Mouse (Mus musculus) testis, postnatal 10 days (tissue): ENCODE data around the gene Ifna16.
A peak's percentile ranks its signal among the peaks of the same experiment; 100 is the strongest.

Source experiments
- DNase-seq: peaks from one replicate; pipeline ENCODE4 v3.0.0; 2021; ENCODE audit warnings: low spot score

Gene Ifna16

DNA sequence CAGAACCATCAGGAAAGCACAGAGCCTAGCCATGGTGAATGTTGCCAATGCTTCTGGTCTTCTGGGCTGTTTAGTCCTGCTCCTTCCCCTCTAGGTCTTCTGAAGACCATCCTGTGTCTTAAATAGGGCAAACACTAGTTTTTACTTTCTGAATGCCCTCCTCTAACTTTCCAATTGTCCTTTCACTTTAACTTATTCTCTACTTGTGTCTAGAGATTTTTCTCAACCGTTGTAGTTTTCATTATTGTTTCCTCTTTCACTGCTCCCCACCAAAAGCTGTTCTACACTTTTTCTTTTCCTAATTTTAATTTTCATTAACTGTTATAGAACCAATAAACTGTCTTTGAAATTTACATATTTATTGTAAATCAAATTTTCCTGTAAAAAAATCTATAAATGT is at the start of gene Ifna16:
Gene Ifna16 (minus strand): TSS at position 101 of the 400 bp plus-strand sequence.
- DNase-seq = no peak

GRCm38 (mm10) chr4:88723497-88724090 is 46.9 kb upstream of the Ifna16 start:
- no peak for DNase-seq

DNA sequence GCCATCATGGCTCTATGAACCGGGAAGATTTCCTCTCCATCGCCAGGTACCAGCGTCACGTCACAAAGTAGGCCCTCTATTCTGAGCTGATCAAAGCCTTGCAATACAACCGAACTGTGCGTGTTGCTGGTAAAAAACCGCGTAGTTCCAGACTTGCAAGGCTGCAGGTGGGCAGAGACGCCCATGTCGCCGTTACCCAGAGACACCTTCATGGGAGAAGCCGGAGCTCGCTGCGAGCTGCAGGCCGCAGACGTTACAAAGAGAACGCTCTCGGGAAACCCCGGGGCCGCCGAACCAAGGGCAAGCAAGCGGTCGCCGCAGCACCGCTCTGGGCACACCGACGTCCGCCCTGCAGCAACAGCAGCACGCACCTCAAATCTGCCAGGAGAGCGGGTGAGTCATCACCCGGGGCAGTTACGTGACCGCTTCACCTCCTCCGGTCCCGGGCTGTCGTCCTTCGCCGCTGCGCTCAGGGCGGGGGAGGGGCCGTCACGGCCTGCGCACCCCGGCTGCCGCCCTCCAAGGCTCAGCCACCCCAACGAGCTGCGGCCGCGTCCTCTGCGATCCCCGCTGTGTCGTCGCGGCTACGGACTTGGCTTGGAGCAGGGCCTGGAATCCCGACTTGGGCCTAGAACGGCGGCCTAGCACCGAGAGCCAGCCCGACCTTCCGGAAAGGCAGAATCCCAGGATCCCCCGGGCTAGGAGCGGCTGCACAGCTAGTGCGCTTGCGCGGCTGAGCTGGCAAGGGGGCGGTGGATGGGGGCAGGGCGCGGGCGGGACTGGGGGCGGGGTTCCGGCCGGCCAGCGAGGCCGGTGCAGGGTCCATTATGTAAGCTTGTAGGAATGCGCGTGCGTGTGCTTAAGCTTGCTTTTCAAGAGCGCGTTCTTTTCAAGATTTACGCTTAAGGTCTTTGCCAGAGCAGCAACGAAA is 45.3 kb upstream of the Ifna16 start, which contains the start of the genes Gm26566 and Klhl9:
Gene Gm26566 (plus strand): TSS at position 15 of the 931 bp plus-strand sequence.
Gene Klhl9 (minus strand): TSS at position 675 of the 931 bp plus-strand sequence.
- DNase-seq = peak; percentile 94

GRCm38 (mm10) chr4:88718715-88719114 is 42.0 kb upstream of the Ifna16 start:
- DNase-seq = no peak

- no peak for DNase-seq
Observed at GRCm38 (mm10) chr4:88715059-88715458, 38.3 kb upstream of the Ifna16 start.

DNA sequence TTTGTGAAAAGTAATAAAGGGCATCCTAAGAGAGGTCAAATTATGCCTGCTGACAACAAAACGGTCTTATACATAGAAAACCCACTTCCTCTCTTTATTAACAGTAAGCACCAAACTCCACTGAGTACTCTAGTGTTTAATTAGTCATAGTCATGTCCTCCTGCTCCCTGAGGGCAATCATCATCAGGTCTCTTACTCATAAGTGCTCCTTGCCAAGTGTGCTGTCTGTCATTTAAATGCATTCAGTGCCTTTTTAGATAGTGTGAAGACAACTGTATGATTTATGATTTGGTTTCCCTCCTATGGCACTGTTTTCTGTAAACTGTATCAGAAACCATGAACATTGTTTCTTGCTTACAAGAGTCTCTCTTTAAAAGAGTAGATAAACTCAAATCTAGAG is 37.6 kb upstream of the Ifna16 start:
- DNase-seq = no peak

DNA sequence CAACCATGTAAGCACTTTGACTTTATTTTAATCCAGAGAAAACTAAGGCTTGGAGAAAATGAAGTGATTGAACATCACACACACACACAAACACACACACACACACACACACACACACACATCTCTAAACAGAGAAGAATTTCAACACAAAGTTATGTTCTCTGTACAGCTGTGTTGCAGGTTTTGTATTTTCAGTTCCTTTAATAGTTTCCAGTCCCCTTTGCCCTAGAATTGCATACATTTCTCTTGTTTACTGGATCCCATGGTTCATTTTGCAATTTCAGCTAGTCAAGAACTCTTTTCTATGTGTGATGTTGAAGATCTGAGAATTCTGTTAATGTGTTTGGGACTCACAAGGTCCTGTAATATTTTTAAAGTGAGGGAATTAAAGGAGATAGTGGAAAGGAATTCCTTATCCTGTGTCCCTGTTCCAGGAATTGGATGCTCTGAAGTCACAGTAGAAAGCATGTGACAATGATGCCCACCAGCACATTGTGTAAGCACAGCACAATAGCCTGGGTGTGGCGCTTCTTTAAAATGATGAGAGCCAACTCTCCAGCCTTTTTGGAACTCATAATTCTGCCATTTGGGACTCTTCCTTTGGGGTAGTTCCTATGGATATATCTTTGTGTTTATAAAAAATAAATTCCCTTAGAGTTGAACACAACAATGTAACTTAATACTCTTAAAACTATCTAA is 30.6 kb upstream of the Ifna16 start:
- no peak for DNase-seq

DNA sequence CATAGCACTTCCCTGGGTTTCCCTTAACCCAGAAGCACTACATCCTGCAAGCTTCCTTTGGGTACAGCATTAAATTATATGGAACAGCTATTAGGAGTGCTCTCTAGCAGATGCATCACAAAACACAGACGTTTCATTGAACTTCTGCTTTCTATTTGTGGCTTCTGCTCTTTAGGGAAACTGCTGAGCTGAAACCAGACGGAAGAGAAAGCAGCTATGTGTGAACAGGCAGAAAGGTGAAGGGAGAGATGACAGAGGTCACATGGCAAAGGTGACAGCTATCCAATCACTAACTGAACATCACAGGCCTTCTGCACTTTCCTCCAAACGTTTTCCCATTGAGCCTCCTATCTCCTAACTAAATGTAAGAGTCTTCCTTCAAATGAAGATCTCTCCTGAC is 29.2 kb upstream of the Ifna16 start:
- no peak for DNase-seq

- no peak for DNase-seq
Observed at GRCm38 (mm10) chr4:88699301-88699700, 22.6 kb upstream of the Ifna16 start.

DNA sequence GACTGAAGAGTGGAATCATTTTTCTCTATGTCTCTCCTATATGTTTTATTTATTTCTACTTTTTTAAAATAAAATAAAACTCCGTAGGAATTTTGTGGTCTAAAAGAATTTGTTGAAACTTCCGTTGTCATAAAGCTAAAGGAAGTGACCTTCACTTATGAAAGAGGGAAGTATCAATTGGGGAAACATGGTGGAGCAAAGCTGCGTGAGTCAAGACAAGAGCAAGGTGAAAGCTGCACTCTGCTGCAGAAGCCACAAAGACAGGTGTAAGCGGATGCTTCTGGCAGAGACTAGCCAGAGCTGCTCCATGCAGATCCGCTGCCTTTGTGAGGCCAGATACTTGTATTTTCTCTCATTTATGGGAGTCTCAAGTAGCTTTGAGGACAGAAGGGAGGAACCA is 22.1 kb upstream of the Ifna16 start:
- DNase-seq = no peak

DNA sequence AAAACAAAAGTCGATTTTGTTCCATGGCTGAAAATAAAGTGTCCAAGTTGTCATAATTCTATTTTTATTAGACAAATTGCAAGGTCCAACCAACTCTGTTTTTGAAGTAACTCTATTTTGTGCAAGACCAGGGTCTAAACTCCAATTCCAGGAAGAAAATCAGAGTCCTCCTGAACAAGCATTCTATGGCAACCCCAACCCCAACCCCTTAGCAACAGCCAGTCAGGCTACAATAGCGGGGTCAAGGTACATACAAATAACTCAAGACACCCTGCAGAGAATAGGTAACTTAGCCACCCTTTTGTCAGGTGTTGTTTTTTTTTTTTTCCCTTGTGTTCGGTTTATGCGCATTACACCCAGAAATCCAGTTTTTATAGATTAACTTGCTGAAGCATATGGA is 21.0 kb upstream of the Ifna16 start:
- no peak for DNase-seq

DNA sequence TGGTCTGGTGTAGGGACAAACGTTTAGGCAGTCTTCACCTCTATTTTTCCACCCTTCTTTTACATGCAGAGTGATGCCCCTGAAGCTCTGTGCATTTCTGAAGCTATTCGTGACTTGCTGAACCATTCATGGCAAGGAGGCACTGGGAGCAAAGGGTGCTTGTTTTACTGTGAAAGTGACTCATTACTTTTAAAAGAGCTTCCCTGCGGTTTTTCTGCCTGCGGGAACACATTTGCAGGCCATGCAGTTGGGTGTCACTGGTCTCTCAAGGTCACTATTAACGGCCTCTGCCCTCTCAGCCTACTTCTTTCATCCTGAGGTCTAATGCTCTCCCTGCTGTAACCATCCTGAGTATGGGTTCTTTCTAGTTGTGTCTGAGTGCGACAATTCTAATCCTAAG is 20.4 kb upstream of the Ifna16 start:
- DNase-seq = no peak

DNA sequence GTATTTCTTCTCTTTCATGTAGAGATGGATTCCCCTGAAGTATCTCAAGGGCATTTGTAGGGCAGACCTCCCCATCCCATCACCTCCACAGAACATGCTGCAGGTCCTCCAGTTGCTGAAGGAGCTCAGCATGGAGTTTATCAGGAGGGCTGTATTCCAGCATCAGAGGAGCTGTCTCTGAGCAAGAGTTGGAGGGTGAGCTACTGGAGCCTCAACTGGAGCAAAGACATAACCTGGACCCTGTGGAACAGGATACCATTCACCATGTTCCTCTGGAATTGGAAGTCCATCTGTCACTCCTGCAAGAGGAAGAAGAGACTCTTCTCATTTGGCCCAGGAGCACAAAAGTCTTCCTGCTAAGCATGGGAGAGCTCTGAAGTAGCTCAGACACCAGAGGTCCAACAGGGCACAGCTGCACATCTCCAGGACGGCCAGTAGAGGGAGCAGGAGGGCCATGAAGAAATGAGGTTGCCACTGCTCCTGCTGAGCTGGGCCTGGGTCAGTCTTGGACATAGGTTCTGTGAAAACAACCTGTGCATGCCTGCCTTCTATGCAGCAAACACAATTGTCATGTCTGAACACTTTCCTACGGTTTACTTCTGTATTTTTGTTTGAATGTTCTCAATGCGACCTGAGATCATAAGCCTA is 19.6 kb upstream of the Ifna16 start:
- peak; percentile 84 for DNase-seq

GRCm38 (mm10) chr4:88693392-88693791 is 16.7 kb upstream of the Ifna16 start:
- no peak for DNase-seq

DNA sequence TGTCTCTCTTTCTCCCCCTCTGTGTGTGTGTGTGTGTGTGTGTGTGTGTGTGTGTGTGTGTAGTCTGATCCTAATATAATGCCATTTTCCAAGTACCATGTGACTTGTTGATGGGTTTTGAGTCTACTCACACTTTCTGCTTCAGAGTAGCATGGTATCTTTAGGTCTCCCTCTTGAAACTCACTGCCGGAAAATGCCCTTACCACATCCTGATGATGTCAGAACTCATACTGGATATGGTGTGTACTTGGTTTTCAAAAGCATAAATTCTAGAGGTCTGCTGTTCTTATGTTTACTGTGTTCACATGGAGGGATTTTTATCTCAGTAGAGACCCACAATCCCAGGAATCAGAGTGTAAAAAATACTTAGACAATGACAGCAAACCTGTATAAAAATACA is 15.8 kb upstream of the Ifna16 start:
- no peak for DNase-seq

DNA sequence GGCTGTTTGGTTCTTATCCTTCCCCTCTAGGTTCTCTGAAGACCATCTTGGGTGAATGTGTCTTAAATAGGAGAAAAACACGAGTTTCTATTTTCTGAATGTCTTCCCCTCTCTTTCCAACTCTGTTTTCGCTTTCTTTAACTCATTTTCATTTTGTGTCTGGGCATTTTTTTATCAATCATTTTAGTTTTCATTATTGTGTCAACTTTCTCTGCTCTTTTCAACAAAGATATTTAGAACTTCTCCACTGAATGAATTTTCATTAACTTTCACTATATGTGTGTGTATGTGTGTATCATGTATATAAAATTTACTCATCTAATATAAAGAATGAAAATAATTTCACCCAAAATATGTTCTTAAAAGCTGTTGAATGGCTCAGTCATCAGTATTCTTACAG is 14.5 kb upstream of the Ifna16 start, which contains the start of gene Ifnab:
Gene Ifnab (minus strand): TSS at position 101 of the 400 bp plus-strand sequence.
- DNase-seq = no peak

DNA sequence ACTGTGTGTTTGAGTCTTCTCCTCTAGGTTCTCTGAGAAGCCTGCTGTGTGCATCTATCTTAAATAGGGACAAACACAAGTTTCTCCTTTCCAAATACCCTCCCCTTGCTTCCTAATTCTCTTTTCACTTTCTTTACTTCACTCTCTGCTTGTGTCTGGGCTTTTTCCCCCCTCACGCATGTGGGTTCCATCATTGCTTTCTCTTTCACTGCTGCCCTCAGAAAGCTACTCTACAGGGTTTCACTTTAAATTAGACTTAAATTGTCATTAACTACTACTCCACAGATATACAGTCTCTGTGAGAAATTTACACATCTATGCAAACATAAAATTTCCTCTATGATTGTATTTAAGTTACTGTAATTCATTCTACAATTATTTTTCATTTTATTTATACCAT is 7.1 kb upstream of the Ifna16 start, which contains the start of gene Ifna2:
Gene Ifna2 (minus strand): TSS at position 101 of the 400 bp plus-strand sequence.
- DNase-seq = no peak

DNA sequence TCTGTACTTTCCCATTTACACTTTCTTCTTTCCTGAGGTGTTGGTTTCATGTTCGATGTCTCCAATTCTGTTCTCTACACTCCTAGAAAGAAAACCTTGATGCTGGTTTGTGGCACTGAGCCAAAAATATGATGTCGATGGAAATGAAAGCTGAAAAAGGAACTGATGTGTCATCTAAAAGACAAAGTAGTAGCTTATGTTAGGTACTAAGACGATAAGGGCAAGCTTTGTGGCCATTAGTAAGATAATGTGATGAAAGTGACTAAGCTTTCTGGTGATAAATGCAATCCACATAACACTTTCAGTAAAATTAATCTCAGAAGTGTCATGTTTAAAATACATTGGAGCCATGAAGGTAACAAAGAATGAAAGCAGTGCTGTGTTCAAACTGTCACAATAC is 4.6 kb upstream of the Ifna16 start:
- DNase-seq = no peak

- no peak for DNase-seq
Observed at GRCm38 (mm10) chr4:88680362-88680761, 3.6 kb upstream of the Ifna16 start.

DNA sequence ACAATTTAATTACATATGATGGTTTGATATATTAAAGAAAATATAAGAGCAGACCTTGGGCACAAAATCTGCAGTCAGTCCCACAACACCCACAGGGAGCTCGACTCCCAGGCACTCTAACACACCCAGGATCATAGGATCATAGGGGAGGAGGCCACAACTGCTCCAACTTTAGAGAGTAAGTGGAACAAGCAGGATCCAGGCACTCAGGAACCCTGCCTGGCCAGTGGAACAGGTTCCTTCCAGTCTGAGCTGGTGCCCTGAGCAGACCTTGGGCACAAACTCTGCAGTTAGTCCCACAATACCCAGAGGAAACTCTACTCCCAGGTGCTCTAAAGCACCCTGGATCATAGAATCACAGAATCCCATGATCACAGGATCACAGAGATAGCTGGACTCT is 21.3 kb downstream of the Ifna16 start:
- no peak for DNase-seq

GRCm38 (mm10) chr4:88653644-88654043 is 23.1 kb downstream of the Ifna16 start:
- no peak for DNase-seq

GRCm38 (mm10) chr4:88644359-88644758 is 32.4 kb downstream of the Ifna16 start, which contains the start of gene Ifna13:
Gene Ifna13, minus strand, starts transcription at chr4:88644459.
- no peak for DNase-seq
